Mouse (Mus musculus) kidney, adult 2 months (tissue): Measurements from ENCODE around the gene Larp1.
A peak's percentile ranks its signal among the peaks of the same experiment; 100 is the strongest.

Source experiments
- CTCF ChIP-seq: fragments of 200-500 bp; conservative IDR thresholded peaks from 2 replicates; pipeline ENCODE4 v1.5.1; 2011; ENCODE audit warnings: low read depth, mild to moderate bottlenecking, control low read depth, low read length, moderate library complexity, mixed read lengths; ENCODE audit not compliant: insufficient read depth, insufficient read length
- POLR2A ChIP-seq: fragments of 200-500 bp; IDR thresholded peaks from one replicate; pipeline ENCODE4 v1.6.1; 2011; ENCODE audit warnings: low read depth, low read length, control low read depth

- TF ChIP-seq CTCF (peak; percentile 75), POLR2A (no peak)
These were observed 48.6 kb downstream of the Larp1 start for GRCm38 (mm10) chr11:58057455-58057854.
